8 mouse cellular contexts compared by ENCODE assay signal in the genomic region with DNA sequence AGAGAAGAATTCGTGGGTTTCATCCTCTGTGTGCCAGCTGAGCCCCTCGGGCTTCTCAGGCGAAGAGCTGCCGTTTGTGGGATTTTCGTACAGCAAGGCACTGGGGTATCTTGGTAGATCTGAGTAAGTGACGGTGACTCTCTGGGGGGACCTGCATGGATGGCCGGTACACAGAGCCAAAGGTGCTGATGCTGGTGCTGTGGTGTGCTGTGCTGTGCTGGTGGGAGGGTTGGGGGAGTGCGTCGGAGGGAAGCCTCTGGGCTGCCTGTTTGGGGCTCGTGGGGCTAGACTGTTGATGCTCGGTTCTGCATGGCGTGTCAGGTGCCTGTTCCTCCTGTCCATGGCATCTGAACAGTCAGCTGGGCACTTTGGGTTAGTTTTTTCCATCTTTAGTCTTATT.
DNase-seq lines count a peak whose midpoint lies in the region; ATAC-seq lines count a peak whose summit lies in the region.

No protein-coding gene starts in this region.

- no peak for DNase-seq in heart, embryonic 10.5 days (ENCODE audit: low spot score)
- DNase-seq in heart, postnatal 14 days, result no peak
- DNase-seq in right cerebral cortex, adult 2 months (ENCODE audit: low spot score in 2 of 2), result peak; percentile 43 to 45
- no peak for DNase-seq in right cerebral cortex, adult 18-20 months
- no peak for DNase-seq in spleen, adult 12 weeks (ENCODE audit: low spot score)
- no peak for DNase-seq in urinary bladder, postnatal 25 days (ENCODE audit: low spot score)
- no peak for DNase-seq in Muller cell, postnatal 12 days (ENCODE audit: inconsistent ontology term)

- peak overlapping the region; percentile 61; the same call in 1 of the 2 replicates for H3K4me3 ChIP-seq in heart, embryonic 10.5 days
- H3K4me3 ChIP-seq in liver, embryonic 15.5 days (replicated peaks), result peak overlapping the region; percentile 38

- peaks cover 46% of the 10 kb centered on the region for H3K4me1 ChIP-seq in heart, embryonic 10.5 days
- H3K4me1 ChIP-seq in liver, embryonic 15.5 days (replicated peaks), result peaks cover 8% of the 10 kb centered on the region; the same call in 1 of the 2 replicates

- H3K27ac ChIP-seq in heart, embryonic 10.5 days, result no peak overlapping the region
- no peak overlapping the region for H3K27ac ChIP-seq in liver, embryonic 15.5 days (replicated peaks)

- H3K4me2 ChIP-seq in liver, embryonic 15.5 days, result peak overlapping the region; percentile 50

- ATAC-seq in liver, embryonic 15.5 days (ENCODE audit: insufficient read depth), result no peak

- H3K9ac ChIP-seq in liver, embryonic 15.5 days, result no peak overlapping the region

- peaks cover 6% of the 10 kb centered on the region; the same call in 1 of the 2 replicates for H3K36me3 ChIP-seq in heart, embryonic 10.5 days
- peaks cover 55% of the 10 kb centered on the region for H3K36me3 ChIP-seq in liver, embryonic 15.5 days (replicated peaks)

- 58% methylated on average over 12 of the region's 12 CpGs for WGBS in heart, embryonic 10.5 days
- WGBS in liver, embryonic 15.5 days (ENCODE audit: insufficient replicate concordance), result 73% methylated on average over 12 of the region's 12 CpGs

- no peaks in the 10 kb centered on the region for H3K9me3 ChIP-seq in heart, embryonic 10.5 days
- H3K9me3 ChIP-seq in liver, embryonic 15.5 days (replicated peaks), result no peaks in the 10 kb centered on the region

- H3K27me3 ChIP-seq in heart, embryonic 10.5 days (ENCODE audit: insufficient read depth, poor library complexity, severe bottlenecking), result no peaks in the 10 kb centered on the region
- H3K27me3 ChIP-seq in liver, embryonic 15.5 days, result no peaks in the 10 kb centered on the region

- intact Hi-C loops in heart, postnatal 14 days (cut with DNase I), result loop anchor here (5.0 kb wide), 1 partner anchor 116 kb away; no protein-coding TSS in a partner anchor

Comparison
In these comparisons a context has a peak if more than half of its experiments do, and no peak if none do; other contexts are left out.
1. DNase-seq: peak in right cerebral cortex, adult 2 months (2 of 2); none in heart, embryonic 10.5 days (single experiment), heart, postnatal 14 days (0 of 2), right cerebral cortex, adult 18-20 months (single experiment), spleen, adult 12 weeks (single experiment), urinary bladder, postnatal 25 days (single experiment) and Muller cell, postnatal 12 days (single experiment).